Mouse (Mus musculus) hindbrain, embryonic 14.5 days (tissue): ENCODE results near the gene Tmem253. TPM values are rescaled to one million over a fixed set of nuclear protein-coding genes. Genes with fewer than 3 reads are reported as not detected.
A peak's percentile ranks its signal among the peaks of the same experiment; 100 is the strongest.

Source experiments
- ATAC-seq: fragments of 200-750 bp; cut with Nextera tagmentation; 2 replicates; pipeline ENCODE4 v1.8.0; 2017; ENCODE audit warnings: moderate number of reproducible peaks, mild to moderate bottlenecking, moderate TSS enrichment, moderate library complexity; ENCODE audit not compliant: low FRiP score
- DNase-seq: peaks from one replicate; pipeline ENCODE4 v3.0.0-alpha.2; 2015; ENCODE audit warnings: low spot score
- H3K27ac ChIP-seq: fragments of 300-500 bp; sonication (generic); 2 replicates; pipeline ENCODE4 v1.5.1; 2014; ENCODE audit warnings: mild to moderate bottlenecking, moderate library complexity
- H3K27me3 ChIP-seq: fragments of 300-500 bp; sonication (generic); 2 replicates; pipeline ENCODE4 v1.6.1; 2014; ENCODE audit warnings: mild to moderate bottlenecking, low read length, mixed read lengths; ENCODE audit not compliant: control insufficient read depth, insufficient read depth
- H3K36me3 ChIP-seq: fragments of 300-500 bp; sonication (generic); replicated peaks from 2 replicates; pipeline ENCODE4 v1.6.1; 2014; ENCODE audit not compliant: control insufficient read depth, insufficient read depth
- H3K4me1 ChIP-seq: fragments of 300-500 bp; sonication (generic); replicated peaks from 2 replicates; pipeline ENCODE4 v1.6.1; 2014; ENCODE audit warnings: antibody characterized with exemption, low read length, mixed read lengths; ENCODE audit not compliant: control insufficient read depth, insufficient read depth
- H3K4me2 ChIP-seq: fragments of 300-500 bp; sonication (generic); replicated peaks from 2 replicates; pipeline ENCODE4 v1.6.1; 2014; ENCODE audit warnings: mild to moderate bottlenecking, moderate library complexity
- H3K4me3 ChIP-seq: fragments of 300-500 bp; sonication (generic); replicated peaks from 2 replicates; pipeline ENCODE4 v1.5.1; 2014; ENCODE audit warnings: mild to moderate bottlenecking, low read length
- H3K9ac ChIP-seq: fragments of 300-500 bp; sonication (generic); 2 replicates; pipeline ENCODE4 v1.6.1; 2014
- H3K9me3 ChIP-seq: fragments of 300-500 bp; sonication (generic); 2 replicates; pipeline ENCODE4 v1.6.1; 2016; ENCODE audit warnings: low read length; ENCODE audit not compliant: control insufficient read depth
- WGBS: fragments of 180-500 bp; shearing (Covaris S2); extraction: QIAGEN DNeasy Blood & Tissue Kit; methylation state at CpG from one replicate; pipeline ENCODE4 v1.1.7; 2014; 5-methylcytosine and 5-hydroxymethylcytosine counted together
- polyA plus RNA-seq: library from polyadenylated mRNA; unstranded; fragments of >200 nt; fragmentation: Nextera tagmentation; extraction: Ambion mirVana; gene quantifications from 2 replicates; pipeline ENCODE4 v1.2.1, GENCODE M21; 2014

Gene Tmem253
- 0.29 and 0.37 TPM in 2 replicates for polyA plus RNA-seq

- Histone ChIP-seq H3K27ac (peak within 1 kb of the TSS; percentile 97), H3K9ac (peak within 1 kb of the TSS; percentile 85), H3K4me1 (peaks cover 59% of the 10 kb centered on the region), H3K36me3 (no peaks in the 10 kb centered on the region), H3K27me3 (no peaks in the 10 kb centered on the region), H3K4me3 (peak within 1 kb of the TSS; percentile 66), H3K9me3 (no peaks in the 10 kb centered on the region), H3K4me2 (peak within 1 kb of the TSS; percentile 56)
- WGBS: 25% methylated on average over 6 of the region's 6 CpGs
- DNase-seq (no peak), ATAC-seq (no peak)
These were observed at the start of gene Tmem253 for GRCm38 (mm10) chr14:52015445-52016100. Tmem253 (plus strand) TSS chr14:52015658.

- Histone ChIP-seq H3K9me3 (no peaks in the 10 kb centered on the region), H3K27ac (no peak overlapping the region), H3K4me3 (no peak overlapping the region), H3K4me2 (no peak overlapping the region), H3K9ac (no peak overlapping the region), H3K27me3 (no peaks in the 10 kb centered on the region), H3K4me1 (no peaks in the 10 kb centered on the region), H3K36me3 (no peaks in the 10 kb centered on the region)
- no peak for DNase-seq
- no peak for ATAC-seq
- WGBS: 92% methylated on average over 3 of the region's 3 CpGs
These were observed 48.1 kb upstream of the Tmem253 start for GRCm38 (mm10) chr14:51967400-51967799.

DNA sequence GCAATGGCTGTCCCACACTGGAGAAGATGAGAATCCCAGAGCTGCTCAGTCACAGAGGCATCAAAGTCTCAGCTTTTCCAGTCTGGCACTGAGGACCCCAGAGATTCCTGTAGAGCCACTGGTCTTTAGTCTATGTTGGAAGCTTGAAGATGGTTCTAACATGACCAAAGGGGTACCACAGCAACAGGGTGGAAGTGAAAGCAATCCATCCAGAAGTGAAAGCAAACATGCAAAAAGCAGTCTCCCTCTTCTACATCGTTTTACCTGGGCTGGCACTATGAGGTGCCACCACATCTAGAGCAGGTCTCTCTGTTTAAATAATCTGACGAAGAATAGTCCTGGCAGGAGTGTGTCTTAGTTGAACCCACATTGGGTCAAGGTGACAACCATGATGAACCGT lies 36.2 kb upstream of the Tmem253 start:
- Histone ChIP-seq H3K4me2 (no peak overlapping the region), H3K27me3 (no peaks in the 10 kb centered on the region), H3K4me3 (no peak overlapping the region), H3K9me3 (no peaks in the 10 kb centered on the region), H3K36me3 (no peaks in the 10 kb centered on the region), H3K27ac (no peak overlapping the region), H3K9ac (no peak overlapping the region), H3K4me1 (peaks cover 11% of the 10 kb centered on the region; the same call in 1 of the 2 replicates)
- no peak for ATAC-seq
- 88% methylated on average over 3 of the region's 3 CpGs for WGBS
- no peak for DNase-seq

- no peak for DNase-seq
- H3K27ac ChIP-seq: no peak overlapping the region
- 0 out of 2 replicates have a peak overlapping the region, but pooled peaks have one; percentile 91 for H3K9ac ChIP-seq
- peaks cover 10% of the 10 kb centered on the region for H3K36me3 ChIP-seq
- H3K4me1 ChIP-seq: peaks cover 24% of the 10 kb centered on the region
- H3K27me3 ChIP-seq: no peaks in the 10 kb centered on the region
- no peak overlapping the region; the same call in 1 of the 2 replicates for H3K4me3 ChIP-seq
- WGBS: 56% methylated on average over 4 of the region's 4 CpGs
- H3K4me2 ChIP-seq: peak overlapping the region; percentile 95
- no peaks in the 10 kb centered on the region for H3K9me3 ChIP-seq
- no peak for ATAC-seq
These were observed 32.2 kb upstream of the Tmem253 start for GRCm38 (mm10) chr14:51983251-51983650.

DNA sequence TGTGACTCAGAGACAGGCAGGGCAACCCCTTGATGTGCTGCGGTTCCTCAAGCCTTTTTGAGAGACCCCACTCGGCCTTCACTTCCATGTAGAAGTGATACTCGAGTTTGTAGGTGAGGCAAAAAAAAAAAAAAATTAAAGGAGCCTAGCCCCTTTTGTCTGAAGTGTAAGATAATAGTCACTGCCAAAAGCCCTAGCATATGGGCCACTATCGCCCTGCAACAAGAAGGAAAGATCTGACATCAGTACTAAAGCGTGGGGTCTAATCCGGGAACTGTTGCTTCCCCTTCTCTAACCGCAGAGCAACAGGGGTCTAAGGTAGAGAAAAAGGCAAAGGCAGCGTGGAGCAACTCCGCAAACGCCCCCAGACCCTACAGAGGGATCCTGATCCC lies 31.6 kb upstream of the Tmem253 start:
- no peaks in the 10 kb centered on the region for H3K9me3 ChIP-seq
- H3K4me2 ChIP-seq: peak overlapping the region; percentile 95
- H3K27ac ChIP-seq: peak overlapping the region; percentile 86
- no peak for DNase-seq
- H3K27me3 ChIP-seq: no peaks in the 10 kb centered on the region
- peaks cover 24% of the 10 kb centered on the region for H3K4me1 ChIP-seq
- peak overlapping the region; percentile 91 for H3K9ac ChIP-seq
- ATAC-seq: no peak
- 8% methylated on average over 10 of the region's 10 CpGs for WGBS
- H3K36me3 ChIP-seq: peaks cover 14% of the 10 kb centered on the region
- H3K4me3 ChIP-seq: peak overlapping the region; percentile 81

GRCm38 (mm10) chr14:51984247-51985231 lies 30.9 kb upstream of the Tmem253 start, which contains the start of gene Arhgef40:
Arhgef40 (plus strand) TSS chr14:51984719.
- Histone ChIP-seq H3K27ac (peak within 1 kb of the TSS; percentile 86), H3K4me1 (peaks cover 24% of the 10 kb centered on the region), H3K9ac (peak within 1 kb of the TSS; percentile 91), H3K9me3 (no peaks in the 10 kb centered on the region), H3K4me2 (peak within 1 kb of the TSS; percentile 95), H3K27me3 (no peaks in the 10 kb centered on the region), H3K4me3 (peak within 1 kb of the TSS; percentile 81), H3K36me3 (peaks cover 21% of the 10 kb centered on the region)
- ATAC-seq (peak; percentile 91), DNase-seq (peak; percentile 73)
- WGBS: under 1% methylated on average over 52 of the region's 74 CpGs

- peak overlapping the region; percentile 91 for H3K9ac ChIP-seq
- peaks cover 31% of the 10 kb centered on the region for H3K36me3 ChIP-seq
- DNase-seq (peak; percentile 50), ATAC-seq (peak; percentile 58)
- H3K27me3 ChIP-seq: no peaks in the 10 kb centered on the region
- peaks cover 24% of the 10 kb centered on the region for H3K4me1 ChIP-seq
- no peaks in the 10 kb centered on the region for H3K9me3 ChIP-seq
- H3K4me3 ChIP-seq: peak overlapping the region; percentile 81
- under 1% methylated on average over 27 of the region's 27 CpGs for WGBS
- peak overlapping the region; percentile 86 for H3K27ac ChIP-seq
- H3K4me2 ChIP-seq: peak overlapping the region; percentile 95
These were observed 29.9 kb upstream of the Tmem253 start for GRCm38 (mm10) chr14:51985301-51986152.

DNA sequence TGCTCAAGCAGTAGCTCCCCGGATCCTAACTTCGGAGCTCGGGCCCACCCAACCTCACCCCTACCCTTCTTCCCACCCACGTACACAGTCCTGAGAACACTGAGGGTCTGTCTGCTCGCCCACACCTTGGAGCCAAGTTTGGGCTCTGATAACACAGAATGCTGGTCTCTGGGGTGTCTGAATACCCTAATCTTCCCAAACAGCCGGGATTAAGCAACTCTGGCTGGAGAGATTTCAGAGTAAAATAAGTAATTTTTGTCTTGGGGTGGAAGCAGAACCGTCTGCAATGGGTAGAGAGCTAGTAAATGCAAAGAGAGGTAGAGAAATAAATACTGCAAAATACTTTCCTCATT lies 29.3 kb upstream of the Tmem253 start:
- WGBS: 6% methylated on average over 7 of the region's 7 CpGs
- H3K4me3 ChIP-seq: peak overlapping the region; percentile 81

More for the DNA sequence above, 29.3 kb upstream of the Tmem253 start:
- Histone ChIP-seq H3K27ac (peak overlapping the region; percentile 86; the same call in 1 of the 2 replicates), H3K4me2 (peak overlapping the region; percentile 95), H3K9ac (peak overlapping the region; percentile 91), H3K9me3 (no peaks in the 10 kb centered on the region), H3K27me3 (no peaks in the 10 kb centered on the region), H3K4me1 (peaks cover 24% of the 10 kb centered on the region), H3K36me3 (peaks cover 37% of the 10 kb centered on the region)
- no peak for DNase-seq
- no peak for ATAC-seq
